Mouse (Mus musculus): ENCODE measurements around the gene Idh2.

DNA sequence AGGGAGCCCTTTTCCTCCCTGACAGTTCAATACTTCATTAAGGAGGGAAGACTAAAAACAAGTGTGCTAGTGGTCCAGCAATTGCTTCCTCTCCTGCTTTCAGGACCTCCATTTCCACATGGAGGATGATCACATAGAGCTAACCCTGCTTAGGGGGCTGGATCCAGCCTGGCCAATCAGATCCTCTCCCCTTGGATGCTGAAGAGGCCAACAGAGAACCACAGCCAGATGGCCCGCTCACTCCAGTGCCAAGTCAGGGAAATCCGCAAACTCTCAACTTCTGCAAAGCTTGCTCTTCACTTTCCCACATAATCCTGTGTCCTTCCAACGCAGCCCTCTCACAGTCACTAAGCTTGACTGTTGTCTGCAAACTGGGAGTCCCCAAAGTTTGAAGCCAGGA is 11.9 kb downstream of the Idh2 start:
- TF ChIP-seq POLR2A (IDR thresholded peaks at IDR 0.05; ENCODE audit: borderline replicate concordance, insufficient read depth, low read length) (no peak), CTCF (IDR thresholded peaks at IDR 0.05; ENCODE audit: borderline replicate concordance, insufficient read depth, low read depth, low read length) (no peak)

Data from cerebellum, adult 2 months (tissue).